Mouse (Mus musculus) C2C12 (cell line): ENCODE data around the gene Smtnl1. TPM values are rescaled to one million over a fixed set of nuclear protein-coding genes. Genes with fewer than 3 reads are reported as not detected.
A peak's percentile ranks its signal among the peaks of the same experiment; 100 is the strongest.
"Not testable (repeated sequence)": the region's sequence is repeated elsewhere in the genome, so short reads cannot be mapped to it uniquely, and the experiment has no call there.

Experiments
- H3K27me3 ChIP-seq: one replicate; pipeline ENCODE4 v1.6.1; 2011; ENCODE audit not compliant: control insufficient read depth, insufficient read depth, insufficient read length
- H3K36me3 ChIP-seq: one replicate; pipeline ENCODE4 v1.6.1; 2011; ENCODE audit not compliant: control insufficient read depth, insufficient read depth
- H3K4me3 ChIP-seq: one replicate; pipeline ENCODE4 v1.5.1; 2011; ENCODE audit warnings: mild to moderate bottlenecking, control low read depth; ENCODE audit not compliant: poor library complexity, insufficient read depth, severe bottlenecking
- H3K79me2 ChIP-seq: one replicate; pipeline ENCODE4 v1.6.1; 2011; ENCODE audit not compliant: control insufficient read depth, insufficient read depth
- H3K79me3 ChIP-seq: one replicate; pipeline ENCODE4 v1.6.1; 2011; ENCODE audit warnings: low read depth, control low read depth
- H3ac ChIP-seq: one replicate; pipeline ENCODE3; 2011; ENCODE audit warnings: low read depth; ENCODE audit not compliant: control insufficient read depth, insufficient read length
- CEBPB ChIP-seq: IDR thresholded peaks from one replicate; pipeline ENCODE4 v1.6.1; 2011; ENCODE audit warnings: low read depth, mild to moderate bottlenecking, control low read depth, moderate library complexity
- CTCF ChIP-seq: IDR thresholded peaks from one replicate; pipeline ENCODE4 v1.5.1; 2011; ENCODE audit not compliant: control insufficient read depth, insufficient read depth, insufficient read length
- FOSL1 ChIP-seq: IDR thresholded peaks from one replicate; pipeline ENCODE4 v1.8.0; 2011; ENCODE audit warnings: mild to moderate bottlenecking, low read length; ENCODE audit not compliant: poor library complexity, insufficient read depth, severe bottlenecking
- MAX ChIP-seq: IDR thresholded peaks from one replicate; pipeline ENCODE4 v1.6.1; 2011; ENCODE audit warnings: mild to moderate bottlenecking, control low read depth
- MYOD1 ChIP-seq: IDR thresholded peaks from one replicate; pipeline ENCODE4 v1.6.1; 2011; ENCODE audit warnings: low read depth; ENCODE audit not compliant: control insufficient read depth, insufficient read length
- MYOG ChIP-seq: IDR thresholded peaks from one replicate; pipeline ENCODE4 v1.6.1; 2011; ENCODE audit not compliant: control insufficient read depth, insufficient read length; ENCODE audit errors: extremely low read depth
- USF1 ChIP-seq: IDR thresholded peaks from one replicate; pipeline ENCODE4 v1.6.1; 2011; ENCODE audit warnings: low read depth, mild to moderate bottlenecking, control low read depth, moderate library complexity
- polyA plus RNA-seq: library from polyadenylated mRNA; unstranded; fragments of >200 nt; fragmentation: generic; extraction: Trizol; gene quantifications from one replicate; pipeline ENCODE4 v1.2.1, GENCODE M21; 2012; ENCODE audit warnings: missing spikeins

Smtnl1 gene
- polyA plus RNA-seq, 1 experiment, result 0.06 TPM

DNA sequence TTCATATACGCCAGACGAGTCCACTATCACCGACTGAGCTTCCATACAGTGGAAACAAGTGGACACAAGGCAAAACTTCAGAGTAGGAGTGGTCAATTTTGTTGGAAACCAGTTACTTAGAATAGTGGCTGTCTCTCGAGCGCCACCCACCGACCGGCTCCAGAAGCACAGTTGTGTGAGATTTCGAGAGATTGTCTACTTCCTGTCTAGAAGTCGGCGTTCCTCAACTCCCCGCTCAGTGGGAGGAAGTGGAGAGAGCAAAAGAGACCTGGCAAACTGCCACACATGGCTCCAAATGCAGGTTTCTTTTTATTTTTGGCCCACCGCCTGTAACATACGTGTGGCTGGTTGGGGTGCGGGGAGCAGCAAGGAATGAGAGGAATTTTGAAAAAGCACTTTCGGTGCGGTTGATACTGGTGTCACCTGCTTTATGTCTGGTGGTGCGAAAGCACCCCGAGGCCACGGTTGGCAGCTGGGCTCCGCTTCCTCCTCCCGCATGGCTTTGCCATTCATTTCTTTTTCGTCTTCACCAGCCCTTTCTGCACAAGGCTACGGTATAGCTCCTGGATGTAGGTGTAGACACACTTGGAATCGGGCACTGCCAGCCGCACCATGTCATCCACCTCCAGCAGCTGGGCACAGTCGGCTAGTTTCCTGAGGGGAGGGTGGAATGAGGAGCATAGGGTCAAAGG, 11.4 kb downstream of the Smtnl1 start:
- no peak overlapping the region for H3K4me3 ChIP-seq
- H3ac ChIP-seq, result peak overlapping the region; percentile 6
- no peaks in the 10 kb centered on the region for H3K79me3 ChIP-seq
- no peaks in the 10 kb centered on the region for H3K36me3 ChIP-seq
- no peak for TF ChIP-seq MYOG
- TF ChIP-seq CTCF, result peak; percentile 28
- no peaks in the 10 kb centered on the region for H3K27me3 ChIP-seq
- H3K79me2 ChIP-seq, result no peaks in the 10 kb centered on the region

DNA sequence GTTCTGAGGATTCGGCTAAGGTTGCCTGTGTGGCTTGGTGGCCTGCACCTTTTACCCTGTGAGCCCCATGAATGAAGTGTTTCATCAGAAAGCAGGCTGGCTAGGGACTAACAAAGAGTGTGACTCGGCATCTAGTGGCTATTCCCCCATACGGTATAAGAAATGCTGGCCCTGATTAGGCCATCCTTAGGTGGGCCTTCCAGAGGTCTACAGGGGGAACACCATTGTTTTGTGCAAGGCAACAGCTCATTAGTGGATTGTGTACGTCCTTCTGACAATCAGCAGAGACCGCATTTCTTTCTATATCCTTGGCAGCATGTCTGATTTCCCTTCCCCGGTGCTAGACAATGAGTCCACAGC, 11.9 kb downstream of the Smtnl1 start:
- Histone ChIP-seq H3K79me3 (no peaks in the 10 kb centered on the region), H3K36me3 (no peaks in the 10 kb centered on the region), H3K79me2 (no peaks in the 10 kb centered on the region), H3K4me3 (no peak overlapping the region), H3K27me3 (no peaks in the 10 kb centered on the region), H3ac (no peak overlapping the region)
- no peak for TF ChIP-seq CEBPB
- no peak for TF ChIP-seq FOSL1
- no peak for TF ChIP-seq MAX
- TF ChIP-seq CTCF, result no peak
- TF ChIP-seq MYOD1, result no peak
- no peak for TF ChIP-seq MYOG
- no peak for TF ChIP-seq USF1

DNA sequence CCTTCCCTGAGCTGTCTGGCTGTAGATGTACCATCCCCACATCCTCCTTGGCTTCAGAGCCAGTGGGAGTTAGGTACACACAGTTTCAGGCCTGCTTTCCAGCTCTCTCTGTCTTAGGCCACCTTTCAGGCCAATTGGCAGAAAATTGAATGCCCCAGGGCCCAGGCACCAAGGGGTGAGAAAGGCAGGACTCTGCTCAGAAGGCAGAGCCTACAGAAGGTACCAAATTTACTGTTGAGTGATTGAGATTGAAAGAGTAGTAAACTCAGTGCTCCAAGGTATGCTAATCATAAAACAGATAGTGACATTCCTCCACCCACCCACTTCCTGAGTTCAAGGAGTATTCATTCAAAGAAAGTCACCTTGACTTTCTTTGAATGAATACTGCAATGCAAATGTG, 13.1 kb downstream of the Smtnl1 start:
- Histone ChIP-seq H3K4me3 (no peak overlapping the region), H3K36me3 (no peaks in the 10 kb centered on the region), H3K79me2 (no peaks in the 10 kb centered on the region), H3K27me3 (no peaks in the 10 kb centered on the region), H3ac (no peak overlapping the region), H3K79me3 (no peaks in the 10 kb centered on the region)
- no peak for TF ChIP-seq MAX
- TF ChIP-seq FOSL1, result no peak
- TF ChIP-seq MYOD1, result no peak
- no peak for TF ChIP-seq USF1
- no peak for TF ChIP-seq CEBPB
- no peak for TF ChIP-seq CTCF
- TF ChIP-seq MYOG, result no peak

DNA sequence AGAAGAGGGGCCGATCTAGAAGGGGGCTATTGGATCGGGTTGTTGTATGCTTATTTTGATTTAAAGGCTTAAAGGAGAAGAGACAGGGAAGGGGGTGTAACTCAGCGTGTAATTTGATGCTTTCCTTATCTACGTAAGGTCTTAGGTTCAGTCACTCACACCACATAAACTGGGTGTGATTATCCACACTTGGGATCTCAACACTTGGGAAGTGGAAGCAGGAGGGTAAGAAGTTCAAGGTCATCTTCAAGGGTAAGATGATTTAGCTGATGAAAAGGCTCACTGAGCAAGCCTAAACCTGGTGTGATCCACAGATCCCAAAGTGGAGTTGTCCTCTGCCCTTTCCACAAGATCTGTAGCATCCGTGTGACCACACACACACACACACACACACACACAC, 15.9 kb downstream of the Smtnl1 start:
- H3K79me2 ChIP-seq, result no peaks in the 10 kb centered on the region
- H3K4me3 ChIP-seq, result no peak overlapping the region
- H3ac ChIP-seq, result no peak overlapping the region
- no peak for TF ChIP-seq MYOG
- H3K36me3 ChIP-seq, result no peaks in the 10 kb centered on the region
- H3K79me3 ChIP-seq, result no peaks in the 10 kb centered on the region
- H3K27me3 ChIP-seq, result no peaks in the 10 kb centered on the region

DNA sequence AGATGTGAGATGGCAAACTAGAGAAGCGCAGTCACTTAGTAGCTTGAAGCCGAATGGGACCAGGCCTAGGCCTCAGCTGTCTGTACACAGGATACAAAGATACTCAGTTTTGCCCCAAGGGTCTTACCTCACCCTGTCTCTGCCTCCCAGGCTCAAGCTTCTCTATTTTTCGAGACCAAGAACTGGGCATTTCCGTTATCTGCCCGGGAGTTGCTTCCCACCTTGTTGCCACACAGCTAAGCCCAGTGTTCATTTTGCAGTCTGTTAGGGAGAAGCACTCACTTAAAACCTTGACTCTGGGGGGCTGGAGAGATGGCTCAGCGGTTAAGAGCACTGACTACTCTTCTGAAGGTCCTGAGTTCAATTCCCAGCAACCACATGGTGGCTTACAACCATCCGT, 18.5 kb downstream of the Smtnl1 start:
- Histone ChIP-seq H3K79me2 (no peaks in the 10 kb centered on the region), H3ac (no peak overlapping the region), H3K36me3 (no peaks in the 10 kb centered on the region), H3K4me3 (no peak overlapping the region), H3K27me3 (no peaks in the 10 kb centered on the region), H3K79me3 (no peaks in the 10 kb centered on the region)
- TF ChIP-seq CEBPB, result no peak

DNA sequence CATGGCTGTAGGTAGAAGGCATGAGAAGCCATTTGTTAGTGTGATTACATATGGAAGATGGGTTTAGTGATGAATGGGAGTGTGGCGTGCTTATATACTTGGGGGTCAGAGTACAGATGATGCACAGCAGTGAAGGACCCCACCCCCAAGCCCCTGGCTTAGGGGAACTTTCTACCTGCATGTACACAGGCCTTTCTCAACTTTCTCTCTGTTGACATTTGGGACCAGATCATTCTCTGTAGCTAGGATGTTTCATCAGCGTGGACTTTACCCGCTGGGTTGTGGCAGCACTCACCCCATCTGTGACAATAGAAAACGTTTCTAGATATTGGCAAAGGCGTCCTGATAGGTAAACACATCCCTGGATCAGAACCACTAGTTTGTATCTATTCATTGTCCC, 21.2 kb downstream of the Smtnl1 start:
- not testable (repeated sequence) for H3K79me2 ChIP-seq, H3K27me3 ChIP-seq, H3K36me3 ChIP-seq, H3ac ChIP-seq, H3K4me3 ChIP-seq, H3K79me3 ChIP-seq

DNA sequence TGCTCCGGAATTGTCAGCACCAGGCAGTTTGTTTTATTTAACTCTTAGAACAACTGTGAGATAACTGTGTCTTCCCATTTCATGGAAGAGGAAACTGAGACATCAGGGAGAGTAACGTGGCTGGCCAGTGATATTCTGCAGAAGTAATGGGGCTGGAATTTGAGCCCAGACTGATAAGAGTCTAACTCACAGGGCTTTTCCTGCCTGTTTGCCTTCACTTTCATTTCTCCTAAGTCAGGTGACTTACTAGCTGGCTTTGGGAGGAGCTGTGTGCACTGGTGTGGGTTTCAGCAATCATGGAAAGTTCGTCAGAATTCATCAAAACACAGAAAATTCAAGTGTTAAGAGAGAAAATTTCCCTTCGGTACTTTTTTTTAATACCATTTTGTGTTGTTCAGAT, 22.1 kb downstream of the Smtnl1 start:
- no peak for TF ChIP-seq USF1
- TF ChIP-seq MYOG, result no peak
- TF ChIP-seq FOSL1, result no peak
- no peak for TF ChIP-seq MYOD1
- H3K27me3 ChIP-seq, result no peaks in the 10 kb centered on the region
- H3K36me3 ChIP-seq, result no peaks in the 10 kb centered on the region
- H3ac ChIP-seq, result no peak overlapping the region
- no peaks in the 10 kb centered on the region for H3K79me2 ChIP-seq
- no peak overlapping the region for H3K4me3 ChIP-seq
- no peaks in the 10 kb centered on the region for H3K79me3 ChIP-seq
